Mouse (Mus musculus): ENCODE results near the gene Isoc2a. TPM values are rescaled to one million over a fixed set of nuclear protein-coding genes. Genes with fewer than 3 reads are reported as not detected.
"Not testable (repeated sequence)": the region's sequence is repeated elsewhere in the genome, so short reads cannot be mapped to it uniquely, and the experiment has no call there.

Gene Isoc2a
- polyA plus RNA-seq, 1 experiment: 14.5 TPM

- DNase-seq (ENCODE audit: low read depth in 1 of 2, low spot score in 2 of 2): no peak
- Histone ChIP-seq H3K27ac (ENCODE audit: insufficient read depth, low read length) (peak overlapping the region; percentile 53), H3K4me3 (ENCODE audit: extremely low read depth, insufficient read depth, insufficient read length) (peak overlapping the region; percentile 69), H3K36me3 (ENCODE audit: control insufficient read depth, insufficient read depth, low read length) (no peaks in the 10 kb centered on the region), H3K27me3 (ENCODE audit: control insufficient read depth, insufficient read depth, low read length) (no peaks in the 10 kb centered on the region), H3K4me1 (ENCODE audit: control insufficient read depth, insufficient read depth, insufficient read length) (peaks cover 8% of the 10 kb centered on the region; the same call in 1 of the 2 replicates)
- no peak for TF ChIP-seq CTCF (IDR thresholded peaks at IDR 0.05; ENCODE audit: extremely low read depth, insufficient read depth, insufficient read length, insufficient replicate concordance)
- TF ChIP-seq POLR2A (IDR thresholded peaks at IDR 0.05; ENCODE audit: low read depth, low read length): no peak
- 1% methylated on average over 11 of the region's 11 CpGs for WGBS
Measured at GRCm38 (mm10) chr7:4877226-4877625, 273 bp downstream of the Isoc2a start.

GRCm38 (mm10) chr7:4878186-4878585 is 1.2 kb downstream of the Isoc2a start:
- H3K4me3 ChIP-seq (ENCODE audit: extremely low read depth, insufficient read depth, insufficient read length): no peak overlapping the region
- DNase-seq (ENCODE audit: low read depth in 1 of 2, low spot score in 2 of 2): peak in 1 of 2 experiments; percentile 51

DNA sequence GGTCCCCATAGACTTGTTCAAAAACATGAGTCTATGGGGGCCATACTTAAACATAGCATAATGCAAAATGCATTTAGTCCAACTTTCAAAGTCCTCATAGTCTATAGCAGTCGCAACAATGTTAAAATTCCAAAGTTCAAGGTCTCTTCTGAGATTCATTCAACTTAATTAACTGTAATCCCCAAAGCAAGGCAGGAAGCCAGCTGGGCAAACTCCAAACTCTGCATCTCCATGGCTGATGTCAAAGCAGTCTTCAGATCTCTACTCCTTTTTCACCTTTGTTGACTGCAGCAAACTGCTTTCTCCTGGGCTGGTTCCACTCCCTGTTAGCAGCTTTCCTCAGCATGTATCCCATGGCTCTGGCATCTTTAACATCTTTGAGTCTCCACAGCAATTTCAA is 2.1 kb downstream of the Isoc2a start:
- not testable (repeated sequence) for H3K27me3 ChIP-seq (ENCODE audit: control insufficient read depth, insufficient read depth, low read length); DNase-seq (ENCODE audit: low read depth in 1 of 2, low spot score in 2 of 2); H3K27ac ChIP-seq (ENCODE audit: insufficient read depth, low read length); H3K4me1 ChIP-seq (ENCODE audit: control insufficient read depth, insufficient read depth, insufficient read length); H3K4me3 ChIP-seq (ENCODE audit: extremely low read depth, insufficient read depth, insufficient read length); H3K36me3 ChIP-seq (ENCODE audit: control insufficient read depth, insufficient read depth, low read length)
- WGBS: 85% methylated on average over 1 of the region's 1 CpGs

More at GRCm38 (mm10) chr7:4878186-4878585, 1.2 kb downstream of the Isoc2a start:
- H3K36me3 ChIP-seq (ENCODE audit: control insufficient read depth, insufficient read depth, low read length): no peaks in the 10 kb centered on the region
- no peak for TF ChIP-seq POLR2A (IDR thresholded peaks at IDR 0.05; ENCODE audit: low read depth, low read length)
- peak; percentile 19; the same call in 1 of the 2 replicates for TF ChIP-seq CTCF (IDR thresholded peaks at IDR 0.05; ENCODE audit: extremely low read depth, insufficient read depth, insufficient read length, insufficient replicate concordance)
- H3K27ac ChIP-seq (ENCODE audit: insufficient read depth, low read length): no peak overlapping the region
- H3K27me3 ChIP-seq (ENCODE audit: control insufficient read depth, insufficient read depth, low read length): no peaks in the 10 kb centered on the region
- H3K4me1 ChIP-seq (ENCODE audit: control insufficient read depth, insufficient read depth, insufficient read length): peaks cover 8% of the 10 kb centered on the region; the same call in 1 of the 2 replicates

DNA sequence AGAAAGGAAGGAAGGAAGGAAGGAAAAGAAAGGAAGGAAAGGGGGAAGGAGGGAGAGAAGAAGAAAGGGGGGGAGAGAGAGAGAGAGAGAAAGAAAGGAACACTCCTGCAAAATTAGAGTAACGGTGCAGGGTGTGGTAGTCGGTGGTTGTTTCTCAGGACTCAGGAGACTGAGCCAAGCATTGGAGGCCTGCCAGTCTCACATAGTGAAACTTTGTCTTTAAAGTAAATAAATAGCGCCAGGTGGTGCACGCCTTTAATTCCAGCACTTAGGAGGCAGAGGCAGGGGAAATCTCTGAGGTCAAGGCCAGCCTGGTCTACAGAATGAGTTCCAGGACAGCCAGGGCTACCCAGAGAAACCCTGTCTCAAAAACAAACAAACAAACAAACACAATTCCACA is 9.7 kb downstream of the Isoc2a start:
- DNase-seq (ENCODE audit: low read depth in 1 of 2, low spot score in 2 of 2): no peak
- H3K27ac ChIP-seq (ENCODE audit: insufficient read depth, low read length): no peak overlapping the region
- WGBS: 78% methylated on average over 4 of the region's 4 CpGs

GRCm38 (mm10) chr7:4895186-4895585 is 18.2 kb downstream of the Isoc2a start:
- no peaks in the 10 kb centered on the region for H3K27me3 ChIP-seq (ENCODE audit: control insufficient read depth, insufficient read depth, low read length)
- TF ChIP-seq POLR2A (IDR thresholded peaks at IDR 0.05; ENCODE audit: low read depth, low read length) (no peak), CTCF (IDR thresholded peaks at IDR 0.05; ENCODE audit: extremely low read depth, insufficient read depth, insufficient read length, insufficient replicate concordance) (no peak)

More for the DNA sequence above, 9.7 kb downstream of the Isoc2a start:
- Histone ChIP-seq H3K27me3 (ENCODE audit: control insufficient read depth, insufficient read depth, low read length) (no peaks in the 10 kb centered on the region), H3K36me3 (ENCODE audit: control insufficient read depth, insufficient read depth, low read length) (peaks cover 2% of the 10 kb centered on the region; the same call in 1 of the 2 replicates), H3K4me1 (ENCODE audit: control insufficient read depth, insufficient read depth, insufficient read length) (no peaks in the 10 kb centered on the region), H3K4me3 (ENCODE audit: extremely low read depth, insufficient read depth, insufficient read length) (no peak overlapping the region)
- TF ChIP-seq POLR2A (IDR thresholded peaks at IDR 0.05; ENCODE audit: low read depth, low read length) (no peak), CTCF (IDR thresholded peaks at IDR 0.05; ENCODE audit: extremely low read depth, insufficient read depth, insufficient read length, insufficient replicate concordance) (no peak)

DNA sequence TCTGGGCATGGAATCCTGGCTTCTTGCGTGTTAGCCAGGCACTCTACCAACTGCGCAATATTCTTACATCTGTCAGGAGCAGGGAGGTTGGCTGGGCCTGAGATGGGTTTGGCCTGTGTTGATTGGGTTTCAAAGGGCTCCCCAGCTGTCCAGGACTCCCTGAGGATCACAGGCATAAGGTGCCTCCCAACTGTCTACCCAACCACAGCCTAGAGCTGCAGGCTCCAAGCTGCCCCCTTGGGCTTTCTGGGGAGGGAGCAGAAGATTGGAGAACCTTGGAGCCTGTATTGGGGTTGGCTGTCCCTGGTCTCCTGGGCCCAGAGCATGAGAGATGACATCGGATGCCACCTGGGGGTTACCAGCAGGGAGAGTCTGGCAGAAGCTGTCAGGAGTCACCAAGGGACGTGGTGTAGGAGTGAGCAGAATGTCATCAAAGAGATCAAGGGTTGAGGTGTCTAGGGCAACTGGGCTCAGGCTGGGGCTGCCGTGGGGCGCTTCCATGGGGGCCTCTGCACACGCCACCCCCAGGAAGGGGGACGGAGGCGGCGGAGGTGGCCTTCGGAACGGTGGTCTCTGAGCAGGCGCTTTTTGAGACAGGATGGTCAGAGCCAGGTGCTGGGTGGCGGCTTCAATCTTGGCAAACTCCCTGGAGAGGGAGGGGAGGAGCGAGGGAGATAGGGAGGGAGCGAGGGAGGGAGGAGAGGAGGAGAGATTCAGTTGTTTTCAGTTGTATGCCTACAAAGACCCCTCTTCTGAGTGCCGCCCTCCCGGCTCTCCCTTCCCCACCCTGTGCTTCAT is 22.1 kb downstream of the Isoc2a start:
- no peaks in the 10 kb centered on the region; the same call in 1 of the 2 replicates for H3K27me3 ChIP-seq (ENCODE audit: control insufficient read depth, insufficient read depth, low read length)
- H3K36me3 ChIP-seq (ENCODE audit: control insufficient read depth, insufficient read depth, low read length): no peaks in the 10 kb centered on the region
- H3K27ac ChIP-seq (ENCODE audit: insufficient read depth, low read length): no peak overlapping the region
- DNase-seq (ENCODE audit: low read depth in 1 of 2, low spot score in 2 of 2): no peak
- no peaks in the 10 kb centered on the region for H3K4me1 ChIP-seq (ENCODE audit: control insufficient read depth, insufficient read depth, insufficient read length)
- TF ChIP-seq CTCF (IDR thresholded peaks at IDR 0.05; ENCODE audit: extremely low read depth, insufficient read depth, insufficient read length, insufficient replicate concordance) (no peak), POLR2A (IDR thresholded peaks at IDR 0.05; ENCODE audit: low read depth, low read length) (no peak)
- no peak overlapping the region for H3K4me3 ChIP-seq (ENCODE audit: extremely low read depth, insufficient read depth, insufficient read length)
- 64% methylated on average over 18 of the region's 18 CpGs for WGBS

More at GRCm38 (mm10) chr7:4895186-4895585, 18.2 kb downstream of the Isoc2a start:
- H3K4me1 ChIP-seq (ENCODE audit: control insufficient read depth, insufficient read depth, insufficient read length): no peaks in the 10 kb centered on the region
- WGBS: 93% methylated on average over 11 of the region's 11 CpGs
- H3K4me3 ChIP-seq (ENCODE audit: extremely low read depth, insufficient read depth, insufficient read length): no peak overlapping the region
- no peak overlapping the region for H3K27ac ChIP-seq (ENCODE audit: insufficient read depth, low read length)
- no peak for DNase-seq (ENCODE audit: low read depth in 1 of 2, low spot score in 2 of 2)
- peaks cover 3% of the 10 kb centered on the region; the same call in 1 of the 2 replicates for H3K36me3 ChIP-seq (ENCODE audit: control insufficient read depth, insufficient read depth, low read length)

Data from spleen, adult 2 months (tissue).